Mouse (Mus musculus) forebrain, postnatal 0 days (tissue): ENCODE measurements at regions not wholly inside any gene's neighbourhood (a gene's known extent, or its start where the extent isn't known, plus 50 kb on each side); places are given as distances from the start of the nearest gene placed in this dataset.
A peak's percentile ranks its signal among the peaks of the same experiment; 100 is the strongest.

Experiments used
- ATAC-seq: fragments of 200-750 bp; cut with Nextera tagmentation; 2 replicates; pipeline ENCODE4 v1.8.0; 2017; ENCODE audit warnings: mild to moderate bottlenecking, moderate library complexity
- DNase-seq: peaks from one replicate; pipeline ENCODE4 v3.0.0-alpha.2; 2015
- H3K27ac ChIP-seq: fragments of 300-500 bp; sonication (generic); 2 replicates; pipeline ENCODE4 v1.5.1; 2014; ENCODE audit warnings: low read depth, mild to moderate bottlenecking, antibody characterized with exemption, low read length, moderate library complexity, mixed read lengths
- H3K27me3 ChIP-seq: fragments of 300-500 bp; sonication (generic); 2 replicates; pipeline ENCODE4 v1.6.1; 2014; ENCODE audit warnings: mild to moderate bottlenecking, low read length, mixed read lengths; ENCODE audit not compliant: insufficient read depth
- H3K36me3 ChIP-seq: fragments of 300-500 bp; sonication (generic); 2 replicates; pipeline ENCODE4 v1.6.1; 2014; ENCODE audit warnings: mild to moderate bottlenecking, moderate library complexity; ENCODE audit not compliant: insufficient read depth
- H3K4me1 ChIP-seq: fragments of 300-500 bp; sonication (generic); 2 replicates; pipeline ENCODE4 v1.6.1; 2014; ENCODE audit warnings: antibody characterized with exemption; ENCODE audit not compliant: insufficient read depth
- H3K4me2 ChIP-seq: fragments of 300-500 bp; sonication (generic); 2 replicates; pipeline ENCODE4 v1.6.1; 2014; ENCODE audit warnings: low read depth, mild to moderate bottlenecking, moderate library complexity
- H3K4me3 ChIP-seq: fragments of 300-500 bp; sonication (generic); 2 replicates; pipeline ENCODE4 v1.5.1; 2014; ENCODE audit warnings: low read depth, low read length, mixed read lengths
- H3K9ac ChIP-seq: fragments of 300-500 bp; sonication (generic); 2 replicates; pipeline ENCODE4 v1.6.1; 2014; ENCODE audit warnings: mild to moderate bottlenecking
- H3K9me3 ChIP-seq: fragments of 300-500 bp; sonication (generic); 2 replicates; pipeline ENCODE4 v1.6.1; 2016; ENCODE audit warnings: low read length
- CTCF ChIP-seq: sonication (generic); IDR thresholded peaks from 2 replicates; pipeline ENCODE4 v1.5.1; 2016; ENCODE audit warnings: antibody characterized with exemption, control low read depth, low read depth
- WGBS: fragments of 180-500 bp; shearing (Covaris S2); extraction: QIAGEN DNeasy Blood & Tissue Kit; methylation state at CpG from one replicate; pipeline ENCODE4 v1.1.7; 2014; 5-methylcytosine and 5-hydroxymethylcytosine counted together

GRCm38 (mm10) chr2:50945526-50945925 is 203.4 kb downstream of the Rnd3 start:
- H3K36me3 ChIP-seq: no peaks in the 10 kb centered on the region
- DNase-seq (no peak), ATAC-seq (no peak)
- no peaks in the 10 kb centered on the region for H3K4me1 ChIP-seq
- no peak overlapping the region for H3K27ac ChIP-seq
- no peaks in the 10 kb centered on the region for H3K27me3 ChIP-seq
- WGBS: 88% methylated on average over 4 of the region's 4 CpGs
- H3K4me2 ChIP-seq: no peak overlapping the region
- no peak for TF ChIP-seq CTCF
- H3K9ac ChIP-seq: no peak overlapping the region
- no peak overlapping the region for H3K4me3 ChIP-seq
- H3K9me3 ChIP-seq: no peaks in the 10 kb centered on the region

- ATAC-seq (no peak), DNase-seq (no peak)
- no peak for TF ChIP-seq CTCF
- Histone ChIP-seq H3K9me3 (no peaks in the 10 kb centered on the region), H3K4me3 (no peak overlapping the region), H3K27ac (no peak overlapping the region), H3K4me2 (no peak overlapping the region), H3K36me3 (no peaks in the 10 kb centered on the region), H3K27me3 (no peaks in the 10 kb centered on the region), H3K9ac (no peak overlapping the region), H3K4me1 (no peaks in the 10 kb centered on the region)
- 89% methylated on average over 15 of the region's 15 CpGs for WGBS
Observed at GRCm38 (mm10) chr2:50943180-50943579, 205.7 kb downstream of the Rnd3 start.

- Histone ChIP-seq H3K27ac (no peak overlapping the region), H3K4me1 (no peaks in the 10 kb centered on the region), H3K27me3 (no peaks in the 10 kb centered on the region), H3K4me2 (no peak overlapping the region), H3K9ac (no peak overlapping the region), H3K9me3 (no peaks in the 10 kb centered on the region), H3K36me3 (no peaks in the 10 kb centered on the region), H3K4me3 (no peak overlapping the region)
- TF ChIP-seq CTCF: no peak
- no peak for ATAC-seq
- 83% methylated on average over 11 of the region's 11 CpGs for WGBS
- DNase-seq: no peak
Observed at GRCm38 (mm10) chr2:50942741-50943140, 206.2 kb downstream of the Rnd3 start.

- no peak for TF ChIP-seq CTCF
- H3K36me3 ChIP-seq: no peaks in the 10 kb centered on the region
- H3K4me2 ChIP-seq: no peak overlapping the region
- H3K4me1 ChIP-seq: no peaks in the 10 kb centered on the region
- WGBS: 19% methylated on average over 7 of the region's 7 CpGs
- H3K27ac ChIP-seq: no peak overlapping the region
- no peak for DNase-seq
- ATAC-seq: no peak
- H3K4me3 ChIP-seq: no peak overlapping the region
- H3K27me3 ChIP-seq: no peaks in the 10 kb centered on the region
- no peak overlapping the region for H3K9ac ChIP-seq
- no peaks in the 10 kb centered on the region for H3K9me3 ChIP-seq
Observed at GRCm38 (mm10) chr2:50932936-50933335, 216.0 kb downstream of the Rnd3 start.

GRCm38 (mm10) chr2:50921002-50921401 is 227.9 kb downstream of the Rnd3 start:
- Histone ChIP-seq H3K4me1 (no peaks in the 10 kb centered on the region), H3K27ac (no peak overlapping the region), H3K4me3 (no peak overlapping the region), H3K36me3 (no peaks in the 10 kb centered on the region), H3K27me3 (no peaks in the 10 kb centered on the region), H3K4me2 (no peak overlapping the region), H3K9me3 (no peaks in the 10 kb centered on the region), H3K9ac (no peak overlapping the region)
- ATAC-seq (no peak), DNase-seq (no peak)
- TF ChIP-seq CTCF: no peak

DNA sequence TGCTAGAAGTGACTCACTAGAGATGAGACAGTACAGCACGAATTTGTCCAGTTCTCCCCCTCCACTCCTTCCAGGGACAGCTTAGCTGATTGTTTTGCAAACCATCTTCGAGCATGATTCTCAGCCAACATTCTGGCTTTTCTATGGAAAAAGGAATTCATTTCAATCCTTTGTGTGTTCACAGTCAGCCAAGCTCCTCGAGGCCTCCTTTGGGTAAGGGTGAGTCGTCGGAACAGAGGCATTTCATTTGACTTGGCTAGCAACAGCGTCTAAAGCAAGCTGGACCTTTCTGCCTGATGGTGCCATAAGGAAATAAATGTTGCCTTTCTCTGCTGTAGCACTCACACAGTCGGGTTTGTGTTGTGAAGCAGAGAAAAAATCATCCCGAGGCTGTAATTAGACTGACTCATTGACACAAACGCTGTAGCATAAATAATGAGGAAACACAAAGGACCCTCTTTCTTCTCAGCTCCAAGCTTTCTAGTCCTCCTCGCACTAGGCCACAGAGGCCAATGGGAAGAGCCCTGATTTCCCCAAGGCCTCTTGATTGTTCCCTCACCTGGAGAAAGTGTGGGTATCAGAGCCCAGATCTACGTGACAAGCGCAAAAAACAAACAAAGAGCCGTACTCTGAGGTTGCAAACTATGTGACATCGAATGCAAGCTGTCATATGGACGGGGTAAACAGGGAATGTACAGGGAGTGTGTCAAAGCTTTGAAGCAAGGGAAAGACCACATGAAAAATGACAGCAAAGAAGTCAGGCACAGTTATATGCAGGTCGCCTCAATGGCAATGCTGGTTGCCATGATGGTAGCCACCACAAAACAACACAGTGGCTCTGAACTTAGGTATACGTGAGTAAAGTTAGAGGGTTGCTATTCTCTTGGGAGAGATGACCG is 232.3 kb downstream of the Rnd3 start:
- Histone ChIP-seq H3K9ac (no peak overlapping the region), H3K27me3 (no peaks in the 10 kb centered on the region), H3K36me3 (no peaks in the 10 kb centered on the region), H3K4me3 (no peak overlapping the region), H3K9me3 (no peaks in the 10 kb centered on the region), H3K27ac (peak overlapping the region; percentile 41), H3K4me1 (peaks cover 7% of the 10 kb centered on the region; the same call in 1 of the 2 replicates), H3K4me2 (no peak overlapping the region)
- ATAC-seq (peak; percentile 90), DNase-seq (peak; percentile 66)
- WGBS: 24% methylated on average over 18 of the region's 18 CpGs
- no peak for TF ChIP-seq CTCF

- Histone ChIP-seq H3K4me3 (no peak overlapping the region), H3K9me3 (no peaks in the 10 kb centered on the region), H3K27me3 (no peaks in the 10 kb centered on the region), H3K36me3 (no peaks in the 10 kb centered on the region), H3K9ac (no peak overlapping the region), H3K4me1 (peaks cover 7% of the 10 kb centered on the region; the same call in 1 of the 2 replicates), H3K4me2 (no peak overlapping the region), H3K27ac (no peak overlapping the region)
- 73% methylated on average over 2 of the region's 2 CpGs for WGBS
- no peak for DNase-seq
- no peak for ATAC-seq
- TF ChIP-seq CTCF: no peak
Observed at GRCm38 (mm10) chr2:50915149-50915548, 233.8 kb downstream of the Rnd3 start.
